Mouse (Mus musculus) embryonic facial prominence, embryonic 15.5 days (tissue): ENCODE measurements at regions not wholly inside any gene's neighbourhood (a gene's known extent, or its start where the extent isn't known, plus 50 kb on each side); places are given as distances from the start of the nearest gene placed in this dataset.

Source experiments
- ATAC-seq: fragments of 200-750 bp; cut with Nextera tagmentation; 2 replicates; pipeline ENCODE4 v1.8.0; 2017; ENCODE audit warnings: low read depth, moderate TSS enrichment; ENCODE audit not compliant: insufficient number of reproducible peaks, low FRiP score, low TSS enrichment
- H3K27ac ChIP-seq: fragments of 300-500 bp; sonication (generic); replicated peaks from 2 replicates; pipeline ENCODE4 v1.5.1; 2015; ENCODE audit warnings: mild to moderate bottlenecking, inconsistent platforms
- H3K27me3 ChIP-seq: fragments of 300-500 bp; sonication (generic); 2 replicates; pipeline ENCODE4 v1.6.1; 2015; ENCODE audit warnings: inconsistent platforms
- H3K36me3 ChIP-seq: fragments of 300-500 bp; sonication (generic); 2 replicates; pipeline ENCODE4 v1.6.1; 2015; ENCODE audit warnings: mild to moderate bottlenecking, inconsistent platforms
- H3K4me1 ChIP-seq: fragments of 300-500 bp; sonication (generic); 2 replicates; pipeline ENCODE4 v1.6.1; 2015; ENCODE audit warnings: inconsistent platforms
- H3K4me2 ChIP-seq: fragments of 300-500 bp; sonication (generic); replicated peaks from 2 replicates; pipeline ENCODE4 v1.6.1; 2015; ENCODE audit warnings: mild to moderate bottlenecking, inconsistent platforms
- H3K4me3 ChIP-seq: fragments of 300-500 bp; sonication (generic); replicated peaks from 2 replicates; pipeline ENCODE4 v1.5.1; 2015; ENCODE audit warnings: mild to moderate bottlenecking, inconsistent platforms
- H3K9ac ChIP-seq: fragments of 300-500 bp; sonication (generic); 2 replicates; pipeline ENCODE4 v1.6.1; 2015; ENCODE audit warnings: inconsistent platforms
- H3K9me3 ChIP-seq: fragments of 300-500 bp; sonication (generic); replicated peaks from 2 replicates; pipeline ENCODE4 v1.6.1; 2016; ENCODE audit warnings: inconsistent platforms
- WGBS: fragments of 180-500 bp; shearing (Covaris S2); methylation state at CpG from one replicate; pipeline ENCODE4 v1.1.7; 2015; 5-methylcytosine and 5-hydroxymethylcytosine counted together

DNA sequence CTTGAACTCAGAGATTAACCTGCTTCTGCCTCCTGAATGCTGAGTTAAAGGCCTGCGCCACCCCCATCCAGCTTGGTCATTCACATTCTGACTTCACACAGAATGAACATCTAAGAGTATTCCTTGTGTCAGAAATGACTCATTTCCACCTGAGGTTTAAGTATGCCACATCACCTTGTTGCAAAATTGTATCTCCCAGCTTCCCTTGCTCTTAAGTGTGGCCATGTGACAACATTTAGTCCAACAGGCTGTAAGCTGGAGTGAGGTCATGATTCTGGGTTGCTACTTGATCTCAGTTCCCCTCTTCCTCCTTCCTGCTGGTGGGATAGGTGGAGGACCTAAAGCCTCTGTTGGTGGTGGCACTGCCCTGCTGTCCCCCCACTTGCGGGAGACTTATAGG is 131.0 kb downstream of the Mtx2 start:
- Histone ChIP-seq H3K9me3 (no peaks in the 10 kb centered on the region), H3K4me3 (no peak overlapping the region), H3K4me2 (no peak overlapping the region), H3K4me1 (peaks cover under 1% of the 10 kb centered on the region; the same call in 1 of the 2 replicates), H3K27ac (no peak overlapping the region), H3K27me3 (no peaks in the 10 kb centered on the region; the same call in 1 of the 2 replicates), H3K9ac (no peak overlapping the region), H3K36me3 (no peaks in the 10 kb centered on the region)
- WGBS, result 99% methylated on average over 2 of the region's 2 CpGs
- ATAC-seq, result no peak

DNA sequence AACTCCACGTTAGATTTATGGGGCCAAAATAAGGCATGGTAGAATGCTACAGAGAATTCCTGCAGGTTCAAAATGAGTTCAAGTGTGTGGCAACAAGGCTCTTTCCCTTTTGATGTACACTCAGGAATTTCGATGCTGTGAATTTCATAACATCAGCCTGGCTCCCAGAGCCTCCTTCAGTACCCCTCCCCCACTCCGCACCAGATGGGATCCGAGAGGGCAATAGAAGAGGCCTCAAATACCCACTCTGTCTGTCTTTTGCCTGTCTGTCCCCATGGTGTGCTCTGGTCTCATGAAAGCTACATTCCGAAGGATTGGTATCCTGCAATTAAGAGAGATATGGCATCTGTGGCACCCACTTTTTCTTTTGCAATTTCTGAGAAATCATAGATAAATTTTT is 134.3 kb downstream of the Mtx2 start:
- peaks cover 3% of the 10 kb centered on the region; the same call in 1 of the 2 replicates for H3K27me3 ChIP-seq
- no peak overlapping the region for H3K27ac ChIP-seq
- H3K9me3 ChIP-seq, result no peaks in the 10 kb centered on the region
- H3K36me3 ChIP-seq, result no peaks in the 10 kb centered on the region
- no peak for ATAC-seq
- WGBS, result 49% methylated on average over 5 of the region's 5 CpGs
- H3K4me3 ChIP-seq, result no peak overlapping the region
- H3K4me2 ChIP-seq, result no peak overlapping the region
- no peak overlapping the region for H3K9ac ChIP-seq
- H3K4me1 ChIP-seq, result peaks cover 1% of the 10 kb centered on the region

DNA sequence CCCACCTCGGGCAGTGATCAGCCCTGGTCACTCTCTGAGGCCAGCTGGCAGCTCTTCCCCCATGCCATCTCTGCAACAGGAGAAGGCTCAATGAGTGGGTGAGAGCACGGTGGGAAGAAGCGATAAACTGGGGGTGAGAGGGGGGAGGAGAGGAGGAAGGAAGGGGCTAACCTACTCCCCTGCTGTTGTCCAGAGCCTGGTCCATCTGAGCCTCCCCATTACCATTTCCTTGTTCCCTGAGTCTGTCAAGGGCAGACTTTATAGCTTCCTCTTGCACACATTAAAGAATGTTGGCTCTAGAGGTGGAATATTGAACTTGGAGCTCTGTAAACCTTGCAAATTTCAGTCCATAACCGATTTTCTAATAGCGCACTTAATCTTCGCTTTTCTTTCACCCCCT is 136.8 kb downstream of the Mtx2 start:
- Histone ChIP-seq H3K4me3 (no peak overlapping the region), H3K27me3 (peaks cover 17% of the 10 kb centered on the region; the same call in 1 of the 2 replicates), H3K27ac (no peak overlapping the region), H3K4me1 (peaks cover 10% of the 10 kb centered on the region), H3K36me3 (no peaks in the 10 kb centered on the region), H3K4me2 (no peak overlapping the region), H3K9me3 (no peaks in the 10 kb centered on the region), H3K9ac (no peak overlapping the region)
- ATAC-seq, result no peak
- 87% methylated on average over 6 of the region's 6 CpGs for WGBS

DNA sequence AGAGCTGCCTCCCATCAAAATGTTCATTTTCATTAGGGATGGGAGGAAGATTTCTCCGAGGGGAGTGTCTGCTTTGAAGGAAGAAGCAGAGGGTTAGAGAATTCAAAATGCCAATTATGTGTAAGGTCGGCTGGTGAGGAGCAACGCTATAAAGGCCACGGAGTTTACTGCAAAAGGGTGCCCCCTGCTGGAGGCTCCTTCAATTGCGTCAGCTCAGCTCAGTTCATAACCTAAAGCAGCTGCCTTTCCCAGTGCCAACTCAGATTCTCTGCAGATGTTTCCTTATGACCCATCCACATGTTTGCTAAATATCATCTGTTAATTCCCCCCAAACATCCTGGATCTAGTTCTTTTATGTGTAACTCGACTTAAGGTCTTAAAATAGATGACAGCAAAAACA is 138.8 kb downstream of the Mtx2 start:
- Histone ChIP-seq H3K4me1 (peaks cover 10% of the 10 kb centered on the region), H3K4me3 (no peak overlapping the region), H3K36me3 (no peaks in the 10 kb centered on the region), H3K4me2 (no peak overlapping the region), H3K9me3 (no peaks in the 10 kb centered on the region), H3K9ac (no peak overlapping the region), H3K27ac (no peak overlapping the region), H3K27me3 (peaks cover 17% of the 10 kb centered on the region; the same call in 1 of the 2 replicates)
- no peak for ATAC-seq
- 0% methylated on average over 6 of the region's 6 CpGs for WGBS

GRCm38 (mm10) chr2:74964980-74965379 is 139.4 kb downstream of the Mtx2 start:
- no peak for ATAC-seq
- Histone ChIP-seq H3K27me3 (peaks cover 17% of the 10 kb centered on the region; the same call in 1 of the 2 replicates), H3K36me3 (no peaks in the 10 kb centered on the region), H3K4me2 (0 out of 2 replicates have a peak overlapping the region, but pooled peaks have one; percentile 10), H3K4me3 (no peak overlapping the region), H3K9me3 (no peaks in the 10 kb centered on the region), H3K4me1 (peaks cover 10% of the 10 kb centered on the region), H3K9ac (no peak overlapping the region), H3K27ac (no peak overlapping the region)
- WGBS, result 43% methylated on average over 3 of the region's 3 CpGs

- WGBS, result 37% methylated on average over 18 of the region's 18 CpGs
- Histone ChIP-seq H3K27me3 (peaks cover 17% of the 10 kb centered on the region; the same call in 1 of the 2 replicates), H3K4me3 (no peak overlapping the region), H3K4me1 (peaks cover 10% of the 10 kb centered on the region), H3K9ac (no peak overlapping the region), H3K36me3 (no peaks in the 10 kb centered on the region), H3K4me2 (0 out of 2 replicates have a peak overlapping the region, but pooled peaks have one; percentile 10), H3K27ac (no peak overlapping the region), H3K9me3 (no peaks in the 10 kb centered on the region)
- ATAC-seq, result peak; percentile 70
These were observed 139.9 kb downstream of the Mtx2 start for GRCm38 (mm10) chr2:74965384-74966060.

- WGBS, result 46% methylated on average over 14 of the region's 14 CpGs
- Histone ChIP-seq H3K9ac (no peak overlapping the region), H3K36me3 (no peaks in the 10 kb centered on the region), H3K27ac (no peak overlapping the region; the same call in 1 of the 2 replicates), H3K4me1 (peaks cover 1% of the 10 kb centered on the region), H3K27me3 (peaks cover 10% of the 10 kb centered on the region; the same call in 1 of the 2 replicates), H3K4me2 (no peak overlapping the region), H3K9me3 (no peaks in the 10 kb centered on the region), H3K4me3 (no peak overlapping the region)
- no peak for ATAC-seq
These were observed 145.1 kb downstream of the Mtx2 start for GRCm38 (mm10) chr2:74970611-74971265.

GRCm38 (mm10) chr2:74973386-74973785 is 147.8 kb downstream of the Mtx2 start:
- H3K27me3 ChIP-seq, result no peaks in the 10 kb centered on the region
- H3K4me1 ChIP-seq, result no peaks in the 10 kb centered on the region; the same call in 1 of the 2 replicates
- no peaks in the 10 kb centered on the region for H3K9me3 ChIP-seq
- no peaks in the 10 kb centered on the region for H3K36me3 ChIP-seq
- no peak overlapping the region for H3K27ac ChIP-seq
- no peak overlapping the region for H3K9ac ChIP-seq
- ATAC-seq, result no peak
- no peak overlapping the region for H3K4me3 ChIP-seq
- whole genome bisulfite sequencing, result 77% methylated on average over 6 of the region's 6 CpGs
- H3K4me2 ChIP-seq, result no peak overlapping the region

- Histone ChIP-seq H3K9me3 (no peaks in the 10 kb centered on the region), H3K36me3 (no peaks in the 10 kb centered on the region), H3K9ac (no peak overlapping the region), H3K4me2 (peak overlapping the region; percentile 37), H3K4me3 (peak overlapping the region; percentile 18; the same call in 1 of the 2 replicates), H3K27ac (no peak overlapping the region), H3K4me1 (no peaks in the 10 kb centered on the region; the same call in 1 of the 2 replicates), H3K27me3 (no peaks in the 10 kb centered on the region)
- ATAC-seq, result no peak
- 43% methylated on average over 16 of the region's 16 CpGs for WGBS
These were observed 149.2 kb downstream of the Mtx2 start for GRCm38 (mm10) chr2:74974595-74975325.

GRCm38 (mm10) chr2:74977348-74977747 is 151.7 kb downstream of the Mtx2 start:
- H3K4me2 ChIP-seq, result no peak overlapping the region
- ATAC-seq, result no peak
- no peaks in the 10 kb centered on the region; the same call in 1 of the 2 replicates for H3K4me1 ChIP-seq
- no peaks in the 10 kb centered on the region for H3K27me3 ChIP-seq
- H3K9ac ChIP-seq, result no peak overlapping the region
- WGBS, result 96% methylated on average over 3 of the region's 3 CpGs
- H3K27ac ChIP-seq, result no peak overlapping the region
- no peaks in the 10 kb centered on the region for H3K36me3 ChIP-seq
- H3K9me3 ChIP-seq, result no peaks in the 10 kb centered on the region
- H3K4me3 ChIP-seq, result no peak overlapping the region

DNA sequence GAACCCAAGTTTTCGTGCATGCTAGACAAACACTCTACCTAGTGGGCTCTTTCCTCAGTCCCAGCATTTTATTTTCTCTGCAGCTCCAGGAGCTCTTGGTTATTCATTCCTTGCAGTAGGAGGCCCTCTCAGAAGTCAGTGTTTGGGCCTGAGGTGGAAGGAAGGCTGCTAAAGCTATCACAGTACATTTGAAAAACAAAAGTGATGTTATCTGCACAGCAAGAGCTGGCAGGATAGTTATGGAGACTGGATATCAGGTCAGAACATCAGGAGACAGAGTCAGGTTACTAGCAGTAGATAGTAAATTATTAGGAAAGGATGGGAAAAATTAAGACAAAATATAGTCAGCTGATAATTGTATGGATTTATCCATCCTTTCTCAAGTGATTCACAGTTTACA is 152.2 kb downstream of the Mtx2 start:
- ATAC-seq, result no peak
- H3K4me1 ChIP-seq, result no peaks in the 10 kb centered on the region; the same call in 1 of the 2 replicates
- no peaks in the 10 kb centered on the region for H3K36me3 ChIP-seq
- H3K9me3 ChIP-seq, result no peaks in the 10 kb centered on the region
- H3K4me2 ChIP-seq, result no peak overlapping the region
- H3K27ac ChIP-seq, result no peak overlapping the region
- no peak overlapping the region for H3K4me3 ChIP-seq
- no peaks in the 10 kb centered on the region for H3K27me3 ChIP-seq
- WGBS, result 84% methylated on average over 1 of the region's 1 CpGs
- no peak overlapping the region for H3K9ac ChIP-seq
